Comparison of ENCODE assay signal across 8 mouse cellular contexts in genomic region chr9:111289294-111289831, GRCm38 (mm10). TPM values are rescaled to one million over a fixed set of nuclear protein-coding genes. Genes with fewer than 3 reads are reported as not detected.
DNase-seq lines count a peak whose midpoint lies in the region; ATAC-seq and TF ChIP-seq lines count a peak whose summit lies in the region.

No protein-coding gene starts in this region.

- H3K4me3 ChIP-seq in midbrain, embryonic 16.5 days (ENCODE audit: low read depth, low read length), result no peak overlapping the region
- no peak overlapping the region for H3K4me3 ChIP-seq in midbrain, embryonic 13.5 days (replicated peaks)
- peak overlapping the region; percentile 18 for H3K4me3 ChIP-seq in limb, embryonic 13.5 days
- H3K4me3 ChIP-seq in myocyte, result no peak overlapping the region

- no peak for ATAC-seq in midbrain, embryonic 16.5 days
- no peak for ATAC-seq in midbrain, embryonic 13.5 days
- ATAC-seq in granulocyte monocyte progenitor cell, adult 5-6 weeks (replicated peaks; ENCODE audit: poor library complexity, severe bottlenecking), result peak; percentile 66
- peak; percentile 33 for ATAC-seq in limb, embryonic 13.5 days (ENCODE audit: low FRiP score, low read depth)

- no peaks in the 10 kb centered on the region for H3K9me3 ChIP-seq in midbrain, embryonic 16.5 days (replicated peaks; ENCODE audit: control insufficient read depth, low read length, poor library complexity, severe bottlenecking)
- H3K9me3 ChIP-seq in midbrain, embryonic 13.5 days, result no peaks in the 10 kb centered on the region
- no peaks in the 10 kb centered on the region for H3K9me3 ChIP-seq in limb, embryonic 13.5 days

- no peaks in the 10 kb centered on the region for H3K27me3 ChIP-seq in midbrain, embryonic 16.5 days (ENCODE audit: control insufficient read depth, insufficient read depth, low read depth, low read length)
- H3K27me3 ChIP-seq in midbrain, embryonic 13.5 days, result peaks cover 5% of the 10 kb centered on the region; the same call in 1 of the 2 replicates
- H3K27me3 ChIP-seq in limb, embryonic 13.5 days, result no peaks in the 10 kb centered on the region
- no peaks in the 10 kb centered on the region for H3K27me3 ChIP-seq in myocyte (ENCODE audit: control insufficient read depth, insufficient read depth, insufficient read length)

- TF ChIP-seq POLR2A in myocyte (IDR thresholded peaks at IDR 0.05; ENCODE audit: insufficient read length, low read depth), result no peak

- no peak overlapping the region for H3K27ac ChIP-seq in midbrain, embryonic 16.5 days (ENCODE audit: low read length)
- no peak overlapping the region for H3K27ac ChIP-seq in midbrain, embryonic 13.5 days
- H3K27ac ChIP-seq in limb, embryonic 13.5 days, result no peak overlapping the region

- no peaks in the 10 kb centered on the region for H3K36me3 ChIP-seq in midbrain, embryonic 16.5 days (ENCODE audit: control insufficient read depth, insufficient read depth, low read length)
- H3K36me3 ChIP-seq in midbrain, embryonic 13.5 days, result no peaks in the 10 kb centered on the region
- no peaks in the 10 kb centered on the region for H3K36me3 ChIP-seq in limb, embryonic 13.5 days
- no peaks in the 10 kb centered on the region for H3K36me3 ChIP-seq in myocyte (ENCODE audit: control insufficient read depth, insufficient read depth)

- H3K4me2 ChIP-seq in midbrain, embryonic 16.5 days (ENCODE audit: low read length), result 0 out of 2 replicates have a peak overlapping the region, but pooled peaks have one; percentile 26
- no peak overlapping the region for H3K4me2 ChIP-seq in midbrain, embryonic 13.5 days (replicated peaks)
- peak overlapping the region; percentile 52 for H3K4me2 ChIP-seq in limb, embryonic 13.5 days (replicated peaks)
- H3K4me2 ChIP-seq in myocyte (ENCODE audit: low read depth), result peak overlapping the region; percentile 49

- H3K4me1 ChIP-seq in midbrain, embryonic 16.5 days (ENCODE audit: control insufficient read depth, insufficient read depth, low read length), result peaks cover 21% of the 10 kb centered on the region
- H3K4me1 ChIP-seq in midbrain, embryonic 13.5 days (replicated peaks), result peaks cover 23% of the 10 kb centered on the region
- 0 out of 2 replicates have a peak, but pooled peaks cover 4% of the 10 kb centered on the region for H3K4me1 ChIP-seq in limb, embryonic 13.5 days

- no peak overlapping the region for H3ac ChIP-seq in myocyte (ENCODE audit: control insufficient read depth, insufficient read length)

- no peak overlapping the region for H3K9ac ChIP-seq in midbrain, embryonic 16.5 days (ENCODE audit: low read depth, low read length)
- H3K9ac ChIP-seq in midbrain, embryonic 13.5 days (replicated peaks), result no peak overlapping the region
- no peak overlapping the region for H3K9ac ChIP-seq in limb, embryonic 13.5 days

- DNase-seq in spleen, postnatal 36 days (ENCODE audit: low spot score in 2 of 2), result no peak
- no peak for DNase-seq in ovary, postnatal 10 days (ENCODE audit: low spot score)
- no peak for DNase-seq in cerebellum, adult 9-11 months

- WGBS in midbrain, embryonic 16.5 days, result 59% methylated on average over 9 of the region's 9 CpGs
- WGBS in midbrain, embryonic 13.5 days, result 62% methylated on average over 9 of the region's 9 CpGs
- WGBS in limb, embryonic 13.5 days, result 47% methylated on average over 9 of the region's 9 CpGs

- no peaks in the 10 kb centered on the region for H3K79me2 ChIP-seq in myocyte (ENCODE audit: control insufficient read depth, insufficient read depth)

TF ChIP-seq in myocyte, 11 proteins besides CTCF, POLR2A, EP300 and RAD21:
- TF ChIP-seq TCF12 (IDR thresholded peaks at IDR 0.05; ENCODE audit: insufficient read depth, poor library complexity, severe bottlenecking), result no peak
- no peak for TF ChIP-seq CEBPB (IDR thresholded peaks at IDR 0.05; ENCODE audit: insufficient read depth, poor library complexity, severe bottlenecking)
- no peak for TF ChIP-seq SRF (IDR thresholded peaks at IDR 0.05; ENCODE audit: control insufficient read depth, insufficient read length, low read depth)
- no peak for TF ChIP-seq REST (IDR thresholded peaks at IDR 0.05; ENCODE audit: insufficient read depth, insufficient read length)
- no peak for TF ChIP-seq USF1 (IDR thresholded peaks at IDR 0.05; ENCODE audit: low read depth)
- TF ChIP-seq POLR2AphosphoS2 (IDR thresholded peaks at IDR 0.05; ENCODE audit: insufficient read length, low read depth), result no peak
- TF ChIP-seq E2F4 (IDR thresholded peaks at IDR 0.05; ENCODE audit: insufficient read depth), result no peak
- TF ChIP-seq MYOD1 (IDR thresholded peaks at IDR 0.05; ENCODE audit: control insufficient read depth in 1 of 3, insufficient read length in 2 of 3, low read depth in 2 of 3), result no peak
- no peak for TF ChIP-seq MAX (IDR thresholded peaks at IDR 0.05; ENCODE audit: low read depth)
- TF ChIP-seq TCF3 (IDR thresholded peaks at IDR 0.05; ENCODE audit: insufficient read length, low read depth), result no peak
- TF ChIP-seq MYOG (IDR thresholded peaks at IDR 0.05; ENCODE audit: control insufficient read depth in 1 of 3, insufficient read depth in 1 of 3, insufficient read length in 2 of 3, low read depth in 2 of 3), result no peak
TF ChIP-seq in myocyte: peak in this region for 0.

RNA-seq across cellular contexts. Expression of gene Epm2aip1, which starts 17.6 kb away (rescaled TPM):
- 71.7 and 74.6 TPM in 2 replicates for polyA plus RNA-seq in midbrain, embryonic 16.5 days (2015; fragmentation: Nextera tagmentation; extraction: Ambion mirVana)
- polyA plus RNA-seq in midbrain, embryonic 13.5 days (2015; fragmentation: Nextera tagmentation; extraction: Ambion mirVana), result 47.9 and 48.9 TPM in 2 replicates
- total RNA-seq in granulocyte monocyte progenitor cell, adult 5-6 weeks (2014; fragmentation: Nextera tagmentation), result 21.9 and 25.8 TPM in 2 replicates
- total RNA-seq in granulocyte monocyte progenitor cell, adult 5-6 weeks (2017), result 15.9 and 18.7 TPM in 2 replicates
- polyA plus RNA-seq in limb, embryonic 13.5 days (2015; fragmentation: Nextera tagmentation; extraction: Ambion mirVana), result 32.4 and 39.3 TPM in 2 replicates
- polyA plus RNA-seq in myocyte (2012; fragmentation: generic; extraction: Trizol), result 5.8 TPM

RNA-seq across cellular contexts. Expression of gene Mlh1, which starts 17.8 kb away (rescaled TPM):
- polyA plus RNA-seq in midbrain, embryonic 16.5 days (2015; fragmentation: Nextera tagmentation; extraction: Ambion mirVana), result 27.3 and 31.0 TPM in 2 replicates
- polyA plus RNA-seq in midbrain, embryonic 13.5 days (2015; fragmentation: Nextera tagmentation; extraction: Ambion mirVana), result 33.2 and 36.2 TPM in 2 replicates
- 46.0 and 47.0 TPM in 2 replicates for total RNA-seq in granulocyte monocyte progenitor cell, adult 5-6 weeks (2014; fragmentation: Nextera tagmentation)
- 46.9 and 61.6 TPM in 2 replicates for total RNA-seq in granulocyte monocyte progenitor cell, adult 5-6 weeks (2017)
- 35.8 and 40.0 TPM in 2 replicates for polyA plus RNA-seq in limb, embryonic 13.5 days (2015; fragmentation: Nextera tagmentation; extraction: Ambion mirVana)
- 11.4 TPM for polyA plus RNA-seq in myocyte (2012; fragmentation: generic; extraction: Trizol)

RNA-seq across cellular contexts. Expression of gene Trank1, which starts 22.2 kb away (rescaled TPM):
- 17.7 and 20.7 TPM in 2 replicates for polyA plus RNA-seq in midbrain, embryonic 16.5 days (2015; fragmentation: Nextera tagmentation; extraction: Ambion mirVana)
- polyA plus RNA-seq in midbrain, embryonic 13.5 days (2015; fragmentation: Nextera tagmentation; extraction: Ambion mirVana), result 6.1 and 7.2 TPM in 2 replicates
- total RNA-seq in granulocyte monocyte progenitor cell, adult 5-6 weeks (2014; fragmentation: Nextera tagmentation), result not detected in 2 replicates
- not detected in 2 replicates for total RNA-seq in granulocyte monocyte progenitor cell, adult 5-6 weeks (2017)
- polyA plus RNA-seq in limb, embryonic 13.5 days (2015; fragmentation: Nextera tagmentation; extraction: Ambion mirVana), result 0.32 and 0.34 TPM in 2 replicates
- polyA plus RNA-seq in myocyte (2012; fragmentation: generic; extraction: Trizol), result not detected

Comparison
In these comparisons a context has a peak if more than half of its experiments do, and no peak if none do; other contexts are left out.
1. ATAC-seq: peak in granulocyte monocyte progenitor cell, adult 5-6 weeks (single experiment) and limb, embryonic 13.5 days (single experiment); none in midbrain, embryonic 16.5 days (single experiment) and midbrain, embryonic 13.5 days (single experiment).